Mouse (Mus musculus) E14TG2a.4 (cell line): ENCODE data around the gene Ptprt.

ENCODE experiments used
- H3K27me3 ChIP-seq: 2 replicates; pipeline ENCODE4 v1.6.1; 2014; ENCODE audit warnings: low read length, control low read depth; ENCODE audit not compliant: insufficient read depth
- H3K36me3 ChIP-seq: 2 replicates; pipeline ENCODE4 v1.6.1; 2014; ENCODE audit warnings: low read length, control low read depth; ENCODE audit not compliant: insufficient read depth
- H3K4me1 ChIP-seq: replicated peaks from 2 replicates; pipeline ENCODE4 v1.6.1; 2014; ENCODE audit warnings: low read depth, low read length, control low read depth
- H3K4me3 ChIP-seq: replicated peaks from 2 replicates; pipeline ENCODE4 v1.5.1; 2014; ENCODE audit warnings: mild to moderate bottlenecking, low read length
- H3K9me3 ChIP-seq: 2 replicates; pipeline ENCODE4 v1.6.1; 2014; ENCODE audit warnings: low read length, control low read depth
- CTCF ChIP-seq: conservative IDR thresholded peaks from 2 replicates; pipeline ENCODE4 v1.5.1; 2014; ENCODE audit warnings: low read length
- NANOG ChIP-seq: IDR thresholded peaks from 2 replicates; pipeline ENCODE4 v1.6.1; 2014; ENCODE audit warnings: borderline replicate concordance, low read length, mixed read lengths
- POU5F1 ChIP-seq: IDR thresholded peaks from 2 replicates; pipeline ENCODE4 v1.6.1; 2014; ENCODE audit warnings: low read length, borderline replicate concordance

Ptprt gene

DNA sequence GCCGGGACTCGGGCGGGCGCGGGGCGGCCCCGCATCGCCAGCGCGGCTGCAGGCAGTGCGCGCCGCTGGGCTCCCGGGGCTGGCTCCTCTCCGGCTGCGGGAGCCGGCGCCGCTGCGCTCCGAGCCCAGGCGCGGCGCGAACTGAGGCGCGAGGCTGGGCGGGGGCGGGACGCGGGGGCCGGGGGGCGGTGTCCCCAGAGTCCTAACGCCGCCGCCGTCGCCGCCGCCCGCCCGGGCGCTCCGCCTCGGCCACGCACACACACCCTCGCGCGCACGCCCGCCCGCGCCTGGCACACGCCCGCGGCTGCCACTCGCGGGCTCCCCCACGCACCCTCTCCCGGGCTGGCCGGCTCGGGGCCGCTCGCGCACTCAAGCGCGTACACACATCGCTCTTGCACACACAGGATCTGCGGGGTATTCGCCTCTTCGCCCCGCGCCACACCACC lies at the start of gene Ptprt:
TSS of gene Ptprt (minus strand) at position 207 of the 446 bp plus-strand sequence.
- Histone ChIP-seq H3K4me3 (peak within 1 kb of the TSS; percentile 79), H3K27me3 (peaks cover 78% of the 10 kb centered on the region)
- TF ChIP-seq POU5F1, result no peak
- TF ChIP-seq CTCF, result no peak
- no peak for TF ChIP-seq NANOG

DNA sequence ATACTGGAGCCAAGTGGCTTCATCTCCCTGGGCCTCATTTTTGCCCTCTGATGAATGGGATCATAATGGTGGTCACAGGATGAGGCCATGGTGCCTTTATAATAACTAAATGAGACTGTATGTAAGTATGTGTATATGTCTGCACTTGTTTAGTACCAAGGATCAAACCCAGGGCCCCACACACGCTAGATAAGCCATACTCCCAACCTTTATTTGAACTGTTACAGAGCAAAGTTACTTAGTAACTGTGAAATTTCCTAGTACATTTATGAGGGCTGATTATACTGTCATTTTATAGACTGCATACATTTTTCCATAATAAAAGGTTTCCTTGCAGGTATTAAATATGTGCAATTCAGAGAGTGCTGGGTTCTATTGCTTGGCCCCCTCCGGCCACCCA lies 49.5 kb upstream of the Ptprt start:
- no peak for TF ChIP-seq POU5F1
- no peak for TF ChIP-seq NANOG
- TF ChIP-seq CTCF, result no peak
- Histone ChIP-seq H3K4me3 (no peak overlapping the region), H3K27me3 (no peaks in the 10 kb centered on the region), H3K9me3 (no peaks in the 10 kb centered on the region), H3K4me1 (no peaks in the 10 kb centered on the region), H3K36me3 (no peaks in the 10 kb centered on the region)

More for the DNA sequence above, at the start of gene Ptprt:
- H3K9me3 ChIP-seq, result peaks cover 1% of the 10 kb centered on the region
- no peaks in the 10 kb centered on the region for H3K36me3 ChIP-seq
- peaks cover 42% of the 10 kb centered on the region for H3K4me1 ChIP-seq

DNA sequence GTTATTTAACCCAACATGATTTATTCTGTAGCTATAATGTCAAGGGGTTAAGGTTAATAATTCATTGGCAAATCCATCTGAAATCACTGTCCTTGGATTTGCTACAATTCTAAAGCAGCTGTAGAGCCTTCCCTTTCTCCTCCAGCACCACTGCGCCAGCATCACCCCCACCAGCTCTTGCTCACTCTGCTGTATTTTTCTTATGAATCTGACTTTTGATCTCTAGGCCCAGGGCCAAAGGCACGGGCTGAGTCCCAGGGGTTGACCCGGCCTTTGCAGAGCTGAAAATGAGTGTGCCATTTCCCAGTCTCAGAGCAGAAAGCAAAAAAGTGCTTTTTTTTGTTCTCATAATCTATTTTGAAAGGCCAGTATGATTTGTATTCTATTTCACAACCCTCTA lies 38.7 kb upstream of the Ptprt start:
- Histone ChIP-seq H3K4me3 (no peak overlapping the region), H3K36me3 (no peaks in the 10 kb centered on the region), H3K27me3 (peaks cover 3% of the 10 kb centered on the region; the same call in 1 of the 2 replicates), H3K9me3 (0 out of 2 replicates have a peak, but pooled peaks cover 6% of the 10 kb centered on the region), H3K4me1 (no peaks in the 10 kb centered on the region)
- TF ChIP-seq NANOG (no peak), POU5F1 (no peak), CTCF (no peak)

DNA sequence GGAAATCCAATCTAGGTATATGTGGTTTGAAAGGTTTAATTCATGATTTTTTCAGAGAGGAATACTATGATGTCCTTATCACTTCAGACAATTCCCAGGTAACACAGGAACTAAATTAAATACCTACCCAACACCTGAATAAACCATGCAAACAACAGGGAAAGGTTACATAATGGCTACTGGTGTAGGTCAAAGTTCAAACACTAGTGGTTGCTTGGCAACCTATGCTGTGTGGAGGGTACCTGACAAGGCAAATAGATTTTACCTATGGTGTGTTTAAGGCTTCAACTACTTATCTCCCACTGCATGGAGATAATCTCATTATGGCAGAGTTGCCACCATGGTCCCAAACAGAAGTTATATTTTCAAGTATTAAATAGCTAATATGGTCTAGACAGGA lies 38.1 kb upstream of the Ptprt start:
- TF ChIP-seq CTCF, result no peak
- no peak for TF ChIP-seq POU5F1
- no peak for TF ChIP-seq NANOG
- Histone ChIP-seq H3K9me3 (0 out of 2 replicates have a peak, but pooled peaks cover 6% of the 10 kb centered on the region), H3K4me1 (no peaks in the 10 kb centered on the region), H3K36me3 (no peaks in the 10 kb centered on the region), H3K27me3 (peaks cover 3% of the 10 kb centered on the region; the same call in 1 of the 2 replicates), H3K4me3 (no peak overlapping the region)

DNA sequence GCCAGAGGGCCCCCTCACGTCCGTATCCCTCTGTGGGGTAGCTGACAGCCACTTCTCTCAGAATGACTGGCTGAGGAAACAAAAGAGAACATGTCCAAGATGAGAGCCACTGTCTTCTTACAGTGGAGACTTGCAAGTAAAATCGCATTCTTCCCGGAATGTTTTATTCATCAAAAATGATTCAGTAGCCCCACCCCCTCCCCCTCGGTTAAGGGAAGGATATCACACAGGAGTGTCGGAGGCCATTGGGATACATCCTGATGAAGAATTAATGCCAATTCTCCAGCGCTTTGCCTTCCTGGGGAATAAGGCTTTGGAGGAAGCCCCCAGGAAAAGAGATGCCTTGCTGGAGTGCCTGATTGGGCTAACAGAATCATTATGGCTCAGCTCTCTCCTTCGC lies 37.1 kb upstream of the Ptprt start:
- no peak overlapping the region for H3K4me3 ChIP-seq

DNA sequence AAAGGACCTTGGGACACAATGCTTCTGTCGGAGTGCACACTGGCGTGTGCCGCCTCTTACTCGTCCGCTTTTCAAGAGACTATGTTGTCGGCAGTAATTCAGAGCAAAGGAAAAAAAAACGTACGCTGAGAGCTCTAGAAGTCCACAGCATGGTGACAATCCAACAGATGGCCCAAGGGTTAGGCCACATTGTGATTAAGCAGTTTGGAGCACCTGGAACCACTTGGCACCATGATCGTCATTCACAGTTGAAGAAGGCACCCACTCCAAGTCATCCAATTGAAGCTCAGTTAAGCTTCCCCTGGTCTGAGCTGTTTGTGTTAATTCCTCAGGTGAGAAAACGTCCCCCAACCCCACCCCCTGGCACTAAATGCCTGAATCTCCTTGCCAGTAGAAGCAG lies 36.2 kb upstream of the Ptprt start:
- H3K36me3 ChIP-seq, result no peaks in the 10 kb centered on the region
- H3K4me1 ChIP-seq, result no peaks in the 10 kb centered on the region
- no peak for TF ChIP-seq POU5F1
- peaks cover 10% of the 10 kb centered on the region; the same call in 1 of the 2 replicates for H3K27me3 ChIP-seq
- no peak overlapping the region for H3K4me3 ChIP-seq
- H3K9me3 ChIP-seq, result 0 out of 2 replicates have a peak, but pooled peaks cover 6% of the 10 kb centered on the region

More for the DNA sequence above, 37.1 kb upstream of the Ptprt start:
- H3K27me3 ChIP-seq, result peaks cover 7% of the 10 kb centered on the region; the same call in 1 of the 2 replicates
- TF ChIP-seq POU5F1 (no peak), CTCF (no peak), NANOG (no peak)
- H3K36me3 ChIP-seq, result no peaks in the 10 kb centered on the region
- 0 out of 2 replicates have a peak, but pooled peaks cover 6% of the 10 kb centered on the region for H3K9me3 ChIP-seq
- H3K4me1 ChIP-seq, result no peaks in the 10 kb centered on the region

DNA sequence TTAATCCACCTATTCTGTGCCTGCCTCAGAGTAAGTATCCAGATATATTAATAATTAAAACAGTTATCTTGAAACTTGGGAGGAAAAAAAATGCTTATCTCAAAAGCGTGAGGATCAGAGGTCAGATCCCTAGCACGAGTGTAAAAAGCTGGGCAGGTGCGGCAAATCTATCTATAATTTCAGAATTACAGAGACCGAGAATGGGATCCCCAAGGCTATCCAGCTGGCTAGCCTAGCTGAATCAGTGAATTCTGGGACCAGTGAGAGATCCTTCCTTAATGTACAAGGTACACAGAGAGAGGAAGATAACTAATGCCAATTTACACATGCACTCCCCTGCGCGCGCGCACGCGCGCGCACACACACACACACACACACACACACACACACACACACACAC lies 31.2 kb upstream of the Ptprt start:
- Histone ChIP-seq H3K9me3 (no peaks in the 10 kb centered on the region), H3K4me3 (no peak overlapping the region), H3K36me3 (no peaks in the 10 kb centered on the region), H3K4me1 (no peaks in the 10 kb centered on the region), H3K27me3 (peaks cover 10% of the 10 kb centered on the region; the same call in 1 of the 2 replicates)
- TF ChIP-seq POU5F1, result no peak
- TF ChIP-seq NANOG, result no peak
- no peak for TF ChIP-seq CTCF

DNA sequence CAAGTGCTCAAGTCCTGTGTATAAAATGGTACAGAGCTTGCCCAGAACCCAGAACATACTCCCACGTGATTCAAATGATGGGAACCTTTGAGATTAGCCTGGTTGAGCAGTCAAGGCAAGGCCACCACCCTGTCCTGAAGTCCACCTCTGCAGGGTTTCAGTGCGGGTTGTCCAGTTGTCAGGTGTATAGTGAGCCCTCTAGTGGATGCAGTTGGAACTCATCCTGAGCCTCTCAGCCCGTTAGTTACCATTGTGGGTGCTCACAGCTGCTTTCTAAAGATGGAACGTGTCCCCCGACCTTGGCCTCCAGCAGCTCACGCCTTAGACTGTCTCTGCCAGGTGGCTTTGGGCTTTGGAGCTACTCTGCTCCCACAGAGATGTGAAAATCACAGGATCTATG lies 21.7 kb upstream of the Ptprt start:
- Histone ChIP-seq H3K27me3 (peaks cover 14% of the 10 kb centered on the region; the same call in 1 of the 2 replicates), H3K4me1 (0 out of 2 replicates have a peak, but pooled peaks cover 2% of the 10 kb centered on the region), H3K9me3 (no peaks in the 10 kb centered on the region), H3K36me3 (no peaks in the 10 kb centered on the region), H3K4me3 (no peak overlapping the region)
- TF ChIP-seq CTCF (peak; percentile 73), POU5F1 (no peak), NANOG (no peak)

DNA sequence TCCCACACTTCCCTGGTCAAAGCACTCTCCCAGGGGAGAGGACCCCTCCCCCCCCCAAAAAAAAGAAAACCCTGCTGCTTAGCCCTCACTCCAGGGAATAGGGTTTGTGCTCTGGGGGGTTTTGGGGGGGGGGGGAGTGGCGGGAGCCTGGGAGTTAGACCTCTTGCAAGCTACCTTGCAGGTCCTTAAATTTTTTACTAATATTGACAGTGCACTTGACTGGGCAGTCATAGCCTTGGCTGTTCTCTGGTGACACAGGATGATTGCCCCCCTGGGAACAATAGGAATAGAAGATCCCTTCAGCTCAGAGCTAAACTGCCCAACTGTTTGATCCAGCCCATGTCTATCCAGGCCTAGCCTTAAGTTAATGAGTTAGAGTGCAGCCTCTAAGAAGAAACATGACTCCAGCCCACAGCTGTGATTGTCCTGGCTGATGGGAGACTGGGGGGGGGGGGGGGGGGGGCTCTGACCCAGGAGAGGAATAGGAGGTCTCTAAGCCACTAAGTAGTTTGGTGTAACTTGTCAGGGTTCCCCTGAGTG lies 1.6 kb upstream of the Ptprt start:
- Histone ChIP-seq H3K4me1 (peaks cover 42% of the 10 kb centered on the region), H3K27me3 (peaks cover 78% of the 10 kb centered on the region), H3K9me3 (no peaks in the 10 kb centered on the region), H3K36me3 (no peaks in the 10 kb centered on the region), H3K4me3 (no peak overlapping the region)
- TF ChIP-seq NANOG (no peak), CTCF (no peak), POU5F1 (no peak)
